Mouse (Mus musculus): Measurements from ENCODE around the gene Cdk9.

DNA sequence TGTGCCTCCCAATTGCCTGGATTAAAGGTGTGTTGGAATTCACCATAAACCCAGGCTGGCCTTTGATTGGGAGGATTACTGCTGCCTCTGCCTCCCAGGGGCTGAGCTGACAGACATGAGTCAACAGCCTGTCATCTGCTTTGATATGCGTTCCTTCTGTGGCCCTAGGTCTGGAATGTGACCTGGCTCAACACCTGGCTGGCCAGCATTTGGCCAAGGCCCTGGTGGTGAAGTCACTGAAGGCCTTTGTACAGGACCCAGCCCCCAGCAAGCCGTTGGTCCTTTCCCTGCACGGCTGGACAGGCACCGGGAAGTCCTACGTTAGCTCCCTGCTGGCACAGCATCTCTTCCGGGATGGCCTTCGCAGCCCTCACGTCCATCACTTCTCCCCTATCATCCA lies 45.6 kb upstream of the Cdk9 start:
- no peak for TF ChIP-seq CHD2 (IDR thresholded peaks at IDR 0.05; ENCODE audit: low read depth, low read length)
- no peak for TF ChIP-seq HCFC1 (IDR thresholded peaks at IDR 0.05; ENCODE audit: borderline replicate concordance, insufficient read depth, low read length)
- TF ChIP-seq MAFK (IDR thresholded peaks at IDR 0.05; ENCODE audit: insufficient read depth, low read depth, low read length): no peak
- TF ChIP-seq ZNF384 (IDR thresholded peaks at IDR 0.05; ENCODE audit: low read depth, low read length): no peak
